In the genomic region with DNA sequence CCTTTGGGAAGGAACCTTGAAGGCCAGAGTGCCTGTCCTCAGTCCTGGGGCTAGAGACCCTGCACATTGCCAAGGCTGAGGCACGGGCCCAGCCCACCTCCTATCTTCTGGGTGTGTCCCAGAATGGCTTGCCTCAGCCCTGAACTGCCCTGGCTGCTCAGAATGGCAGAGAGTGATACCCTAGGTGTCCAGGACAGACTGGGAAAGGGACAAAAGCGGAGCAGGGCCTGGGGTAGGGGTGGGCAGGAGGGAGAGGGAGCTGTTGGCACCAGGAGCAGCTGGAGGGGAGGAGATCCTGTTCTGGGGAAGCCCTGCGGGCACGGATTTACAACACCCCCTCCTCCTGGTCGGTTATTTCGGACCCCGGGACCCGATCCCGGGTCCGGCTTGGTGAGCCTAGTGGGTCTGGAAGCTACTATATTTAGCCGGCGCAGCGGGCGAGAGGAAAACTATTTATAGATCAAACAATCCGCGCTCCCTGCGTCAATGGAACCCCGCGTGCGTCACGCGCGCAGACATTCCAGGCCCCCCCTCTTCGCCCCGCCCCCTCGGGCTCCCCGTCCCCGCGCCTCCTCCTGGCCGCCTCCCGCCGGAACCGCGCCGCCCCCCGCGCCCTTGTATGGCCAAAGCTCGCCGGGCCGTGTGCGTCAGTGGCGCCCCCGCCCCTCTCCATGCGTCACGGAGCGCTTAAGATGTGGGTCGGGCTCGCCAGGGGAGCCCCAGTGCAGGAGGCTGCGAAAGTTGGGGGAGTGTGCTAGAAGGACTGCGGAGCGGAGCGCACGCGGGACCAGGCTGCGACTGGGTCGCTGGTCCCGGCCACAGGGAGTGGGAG, we compare ENCODE assay signal across 8 mouse cellular contexts. TPM values are rescaled to one million over a fixed set of nuclear protein-coding genes. Genes with fewer than 3 reads are reported as not detected.
A peak's percentile ranks its signal among the peaks of the same experiment; 100 is the strongest.
DNase-seq lines count a peak whose midpoint lies in the region; ATAC-seq lines count a peak whose summit lies in the region.

No protein-coding gene starts in this region.

- H3K36me3 ChIP-seq in hindbrain, embryonic 14.5 days (replicated peaks; ENCODE audit: control insufficient read depth, insufficient read depth) = no peaks in the 10 kb centered on the region

- H3K4me1 ChIP-seq in hindbrain, embryonic 14.5 days (replicated peaks; ENCODE audit: control insufficient read depth, insufficient read depth, low read length) = peaks cover 16% of the 10 kb centered on the region

- peak; percentile 85 for DNase-seq in ES-CJ7 (ENCODE audit: low read depth, low spot score)
- DNase-seq in cerebellum, adult 9-11 months = peak; percentile 85
- peak; percentile 86 to 87 for DNase-seq in frontal cortex, postnatal 25 days (ENCODE audit: low spot score in 2 of 2)
- DNase-seq in hindbrain, embryonic 14.5 days (ENCODE audit: low spot score) = peak; percentile 73
- peak; percentile 85 for DNase-seq in left cerebral cortex, adult 11 months (ENCODE audit: low spot score)
- peak; percentile 98 for DNase-seq in lung, postnatal 36 days
- DNase-seq in retina, embryonic 14.5 days (ENCODE audit: low spot score) = peak; percentile 71
- peak; percentile 84 to 91 for DNase-seq in thymus, postnatal 36 days

- peak overlapping the region; percentile 20; the same call in 1 of the 2 replicates for H3K27ac ChIP-seq in hindbrain, embryonic 14.5 days

- H3K4me2 ChIP-seq in hindbrain, embryonic 14.5 days (replicated peaks) = peak overlapping the region; percentile 93

- no peaks in the 10 kb centered on the region for H3K9me3 ChIP-seq in hindbrain, embryonic 14.5 days (ENCODE audit: control insufficient read depth, low read length)

- H3K4me3 ChIP-seq in hindbrain, embryonic 14.5 days (replicated peaks; ENCODE audit: low read length) = peak overlapping the region; percentile 50

- under 1% methylated on average over 55 of the region's 57 CpGs for WGBS in hindbrain, embryonic 14.5 days

- peak overlapping the region; percentile 65 for H3K9ac ChIP-seq in hindbrain, embryonic 14.5 days

- peak; percentile 72; the same call in 1 of the 2 replicates for ATAC-seq in hindbrain, embryonic 14.5 days (ENCODE audit: low FRiP score)

- H3K27me3 ChIP-seq in hindbrain, embryonic 14.5 days (ENCODE audit: control insufficient read depth, insufficient read depth, low read length) = peaks cover 25% of the 10 kb centered on the region

RNA-seq across cellular contexts. Expression of a gene that starts 12.3 kb away (rescaled TPM):
- polyA plus RNA-seq in hindbrain, embryonic 14.5 days (2014; fragmentation: Nextera tagmentation; extraction: Ambion mirVana) = 5.0 and 5.1 TPM in 2 replicates

RNA-seq across cellular contexts. Expression of a gene that starts 17.7 kb away (rescaled TPM):
- polyA plus RNA-seq in hindbrain, embryonic 14.5 days (2014; fragmentation: Nextera tagmentation; extraction: Ambion mirVana) = 65.4 and 66.3 TPM in 2 replicates

RNA-seq across cellular contexts. Expression of a gene that starts 26.7 kb away (rescaled TPM):
- 0.23 and 0.37 TPM in 2 replicates for polyA plus RNA-seq in hindbrain, embryonic 14.5 days (2014; fragmentation: Nextera tagmentation; extraction: Ambion mirVana)

RNA-seq across cellular contexts. Expression of a gene that starts 42.4 kb away (rescaled TPM):
- polyA plus RNA-seq in hindbrain, embryonic 14.5 days (2014; fragmentation: Nextera tagmentation; extraction: Ambion mirVana) = 1.6 and 2.5 TPM in 2 replicates

Comparison
In these comparisons a context has a peak if more than half of its experiments do, and no peak if none do; other contexts are left out.
1. Peak in every context shown above with its lines: DNase-seq, ATAC-seq, H3K4me3 ChIP-seq and H3K27ac ChIP-seq.